Mouse (Mus musculus) intestine, embryonic 14.5 days (tissue): ENCODE measurements at regions not wholly inside any gene's neighbourhood (a gene's known extent, or its start where the extent isn't known, plus 50 kb on each side); places are given as distances from the start of the nearest gene placed in this dataset.
A peak's percentile ranks its signal among the peaks of the same experiment; 100 is the strongest.
"Not testable (repeated sequence)": the region's sequence is repeated elsewhere in the genome, so short reads cannot be mapped to it uniquely, and the experiment has no call there.

ENCODE experiments used
- ATAC-seq: fragments of 200-750 bp; cut with Nextera tagmentation; replicated peaks from 2 replicates; pipeline ENCODE4 v1.8.0; 2017; ENCODE audit warnings: low read depth, moderate number of reproducible peaks, moderate TSS enrichment, moderate library complexity; ENCODE audit not compliant: low FRiP score, low TSS enrichment
- DNase-seq: peaks from one replicate; pipeline ENCODE4 v3.0.0-alpha.2; 2018; ENCODE audit warnings: low spot score
- H3K27ac ChIP-seq: fragments of 300-500 bp; sonication (generic); 2 replicates; pipeline ENCODE4 v1.5.1; 2014; ENCODE audit warnings: low read depth, mild to moderate bottlenecking, control low read depth
- H3K27me3 ChIP-seq: fragments of 300-500 bp; sonication (generic); replicated peaks from 2 replicates; pipeline ENCODE4 v1.6.1; 2014; ENCODE audit warnings: low read length, control low read depth; ENCODE audit not compliant: control insufficient read depth, insufficient read depth
- H3K36me3 ChIP-seq: fragments of 300-500 bp; sonication (generic); 2 replicates; pipeline ENCODE4 v1.6.1; 2014; ENCODE audit warnings: low read length, control low read depth; ENCODE audit not compliant: control insufficient read depth, insufficient read depth
- H3K4me1 ChIP-seq: fragments of 300-500 bp; sonication (generic); replicated peaks from 2 replicates; pipeline ENCODE4 v1.6.1; 2014; ENCODE audit warnings: low read length, control low read depth, mixed read lengths; ENCODE audit not compliant: control insufficient read depth, insufficient read depth
- H3K4me2 ChIP-seq: fragments of 300-500 bp; sonication (generic); 2 replicates; pipeline ENCODE4 v1.6.1; 2014; ENCODE audit warnings: low read length
- H3K4me3 ChIP-seq: fragments of 300-500 bp; sonication (generic); 2 replicates; pipeline ENCODE4 v1.5.1; 2014; ENCODE audit warnings: low read depth, low read length, control low read depth, mixed read lengths
- H3K9ac ChIP-seq: fragments of 300-500 bp; sonication (generic); 2 replicates; pipeline ENCODE4 v1.6.1; 2014; ENCODE audit warnings: mild to moderate bottlenecking, low read length
- H3K9me3 ChIP-seq: fragments of 300-500 bp; sonication (generic); 2 replicates; pipeline ENCODE4 v1.6.1; 2016; ENCODE audit warnings: low read length, control low read depth; ENCODE audit not compliant: control insufficient read depth
- WGBS: fragments of 180-500 bp; shearing (Covaris S2); extraction: QIAGEN DNeasy Blood & Tissue Kit; methylation state at CpG from one replicate; pipeline ENCODE4 v1.1.7; 2014; 5-methylcytosine and 5-hydroxymethylcytosine counted together

DNA sequence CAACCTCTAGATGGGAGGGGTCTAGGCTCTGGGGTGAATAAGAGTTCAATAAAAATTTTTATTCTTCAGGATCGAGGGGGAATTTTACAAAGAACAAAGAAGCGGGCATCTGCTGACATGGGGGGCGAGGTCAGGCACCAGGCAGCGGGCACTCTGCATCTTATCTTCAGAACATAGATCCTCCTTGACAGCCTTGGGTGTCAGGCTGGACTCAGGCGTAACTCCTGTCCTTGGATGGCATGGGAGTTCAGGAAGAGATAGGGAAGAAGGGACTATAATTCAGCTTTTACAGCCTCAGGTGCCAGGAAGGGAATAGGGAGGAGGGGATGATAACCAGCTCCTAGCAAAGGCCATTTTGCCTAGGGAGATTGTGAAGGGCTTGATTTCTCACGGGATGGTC lies 753.1 kb downstream of the Gm10330 start:
- not testable (repeated sequence) for H3K27me3 ChIP-seq, DNase-seq
- 87% methylated on average over 5 of the region's 6 CpGs for WGBS

DNA sequence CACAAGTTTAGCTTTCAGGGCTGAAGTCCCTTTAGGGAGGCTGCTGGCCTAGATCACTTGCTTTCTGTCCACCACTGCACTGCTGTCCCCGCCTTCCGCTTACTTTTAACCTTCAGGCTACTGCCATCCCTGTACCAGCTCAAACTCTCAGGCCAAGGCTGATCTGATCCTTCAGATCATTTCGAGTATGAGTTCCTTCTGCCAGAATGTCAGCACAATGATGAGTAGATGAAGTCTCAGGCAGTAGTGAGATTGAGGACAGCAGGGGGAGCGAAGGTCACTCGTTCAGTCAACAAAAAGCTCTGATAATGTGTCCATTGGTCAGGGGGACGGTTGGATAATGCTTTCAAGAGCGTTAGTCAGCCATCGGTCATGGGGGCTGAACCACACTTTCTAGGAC lies 756.5 kb downstream of the Gm10330 start:
- not testable (repeated sequence) for H3K9ac ChIP-seq, DNase-seq, H3K4me3 ChIP-seq, H3K27me3 ChIP-seq, H3K27ac ChIP-seq, ATAC-seq, H3K36me3 ChIP-seq, H3K4me2 ChIP-seq, H3K4me1 ChIP-seq, H3K9me3 ChIP-seq
- 78% methylated on average over 8 of the region's 8 CpGs for WGBS

More for the DNA sequence above, 753.1 kb downstream of the Gm10330 start:
- not testable (repeated sequence) for H3K4me3 ChIP-seq, H3K27ac ChIP-seq, ATAC-seq, H3K4me1 ChIP-seq, H3K9ac ChIP-seq, H3K36me3 ChIP-seq, H3K4me2 ChIP-seq, H3K9me3 ChIP-seq

DNA sequence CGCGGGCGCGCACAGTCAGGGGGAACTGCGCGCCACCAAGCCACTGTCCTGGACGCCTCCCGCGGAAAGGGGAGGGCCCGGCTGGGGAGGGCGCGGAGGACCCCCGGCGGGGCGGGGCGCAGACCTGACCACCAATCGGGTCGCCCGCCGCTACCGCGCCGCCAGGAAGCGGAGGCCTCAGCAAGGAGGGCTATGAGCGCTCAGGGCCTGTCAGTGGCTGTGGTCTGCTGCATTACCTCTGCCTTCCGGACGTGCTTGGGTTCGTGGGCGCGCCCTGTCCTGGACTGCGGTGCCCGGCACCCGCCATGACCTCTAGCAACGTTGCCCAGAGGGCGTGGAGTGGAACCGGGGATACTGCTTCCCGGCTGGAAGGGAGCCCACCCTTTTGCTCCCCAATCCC lies 769.9 kb downstream of the Gm10330 start:
- H3K9ac ChIP-seq = 0 out of 2 replicates have a peak overlapping the region, but pooled peaks have one; percentile 27
- WGBS = 2% methylated on average over 18 of the region's 37 CpGs
- ATAC-seq = peak; percentile 70; the same call in 1 of the 2 replicates

DNA sequence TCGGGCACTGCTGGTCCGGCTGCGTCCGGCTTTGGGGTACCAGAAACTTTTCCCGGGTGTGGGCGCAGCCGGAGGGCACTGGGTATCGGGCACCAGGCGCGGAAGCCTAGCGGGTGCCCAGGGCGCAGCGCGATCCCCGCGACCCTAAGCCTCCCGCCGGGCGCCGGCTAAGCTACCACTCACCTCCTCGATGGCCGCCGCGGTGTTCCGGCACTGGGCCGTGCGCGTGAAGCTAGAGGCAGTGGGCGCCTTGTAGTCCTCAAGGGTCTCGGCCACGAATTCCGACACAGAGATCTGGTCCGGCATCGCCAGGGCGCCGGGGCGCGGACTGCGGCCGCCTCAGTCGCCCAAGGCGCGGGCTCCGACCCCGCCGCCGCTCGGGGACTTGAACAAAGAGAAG lies 770.4 kb downstream of the Gm10330 start:
- DNase-seq = peak; percentile 61
- Histone ChIP-seq H3K4me3 (peak overlapping the region; percentile 40), H3K9ac (peak overlapping the region; percentile 45)
- H3K9me3 ChIP-seq, ATAC-seq, H3K27ac ChIP-seq, H3K36me3 ChIP-seq, H3K4me1 ChIP-seq, H3K4me2 ChIP-seq, H3K27me3 ChIP-seq: not testable (repeated sequence)
- 2% methylated on average over 17 of the region's 48 CpGs for WGBS

More for the DNA sequence above, 769.9 kb downstream of the Gm10330 start:
- not testable (repeated sequence) for H3K4me1 ChIP-seq, H3K27ac ChIP-seq, H3K9me3 ChIP-seq, H3K27me3 ChIP-seq, H3K36me3 ChIP-seq
- Histone ChIP-seq H3K4me2 (peak overlapping the region; percentile 28), H3K4me3 (peak overlapping the region; percentile 40)
- peak; percentile 66 for DNase-seq
